Mouse (Mus musculus) mouse embryonic stem cell (cell line): Measurements from ENCODE around the gene Fgfbp1.

Experiments used
- in situ Hi-C, 2 experiments: fragments of 300-500 bp; cut with MboI; formaldehyde crosslinking; loops; 1 replicate in 1 of 2; 3 replicates in 1 of 2; pipeline ENCODE4 v1.14.3; 2019 to 2020; ENCODE audit warnings: low sequenced_read_pairs in 2 of 2, low pct_unique_long_range_greater_than_20kb in 1 of 2, mixed read lengths in 1 of 2; ENCODE audit not compliant: unreplicated experiment in 1 of 2

Gene Fgfbp1

DNA sequence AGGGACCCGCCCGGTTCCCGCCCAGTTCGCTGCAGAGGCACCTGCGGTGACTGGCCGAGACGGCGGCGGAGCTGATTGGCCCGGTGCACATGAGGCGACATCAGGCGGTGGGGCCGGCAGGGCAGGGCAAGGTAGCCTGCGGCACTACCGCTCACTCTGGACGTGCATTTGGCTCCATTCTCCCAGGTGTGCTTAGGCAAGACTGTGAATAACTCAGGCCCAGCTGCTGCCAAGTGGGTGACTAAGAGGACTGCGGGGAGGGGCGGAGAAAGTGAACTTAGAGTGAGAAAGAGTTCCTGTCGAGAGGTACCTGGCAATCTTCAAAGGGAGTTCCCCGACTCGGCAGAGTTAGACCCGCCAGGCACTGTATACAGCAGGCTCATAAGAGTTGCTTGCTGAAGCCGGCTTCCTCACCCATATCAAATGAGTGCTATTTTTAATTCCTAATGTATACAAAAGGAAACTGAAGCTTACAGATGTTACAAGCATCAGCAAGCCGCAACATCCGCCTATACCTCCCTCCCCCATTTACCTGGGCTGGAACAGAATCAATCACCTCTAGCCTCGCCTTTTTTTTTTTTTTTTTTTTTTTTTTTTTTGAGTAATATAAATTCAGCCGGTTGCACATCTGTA, 33.4 kb downstream of the Fgfbp1 start:
- in situ Hi-C loops = no loop called here

DNA sequence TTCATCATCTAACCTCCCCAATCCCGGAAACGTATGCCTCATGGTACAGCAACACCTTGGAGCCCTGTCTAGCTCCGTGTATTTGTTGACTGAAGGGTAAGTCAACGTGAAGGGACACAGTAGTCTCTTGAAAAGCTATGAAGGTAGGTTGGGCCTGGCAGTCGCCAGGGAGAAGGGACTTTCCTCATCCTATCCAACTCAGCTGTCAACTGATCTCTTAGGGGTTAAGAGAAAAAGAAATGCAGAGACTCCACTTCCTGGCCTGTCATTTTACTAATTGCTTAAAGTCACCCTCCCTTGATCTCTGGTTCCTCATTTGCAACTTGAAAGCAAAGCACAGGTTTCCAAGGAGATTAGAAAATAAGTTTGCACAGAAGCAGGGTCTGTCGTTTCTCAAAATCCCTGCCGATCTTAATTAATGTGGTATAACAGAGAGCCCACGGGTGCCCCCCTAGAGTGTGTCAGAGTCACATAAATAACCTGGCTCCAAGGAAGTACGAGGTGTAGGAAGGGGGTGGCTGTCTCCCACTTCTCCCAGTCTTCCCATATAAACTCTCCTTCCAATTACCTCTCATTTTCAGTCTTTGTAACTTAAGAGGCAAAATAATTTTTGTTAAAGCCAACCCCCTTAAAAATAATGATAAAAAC, 34.1 kb downstream of the Fgfbp1 start:
- in situ Hi-C loops = no loop called here

DNA sequence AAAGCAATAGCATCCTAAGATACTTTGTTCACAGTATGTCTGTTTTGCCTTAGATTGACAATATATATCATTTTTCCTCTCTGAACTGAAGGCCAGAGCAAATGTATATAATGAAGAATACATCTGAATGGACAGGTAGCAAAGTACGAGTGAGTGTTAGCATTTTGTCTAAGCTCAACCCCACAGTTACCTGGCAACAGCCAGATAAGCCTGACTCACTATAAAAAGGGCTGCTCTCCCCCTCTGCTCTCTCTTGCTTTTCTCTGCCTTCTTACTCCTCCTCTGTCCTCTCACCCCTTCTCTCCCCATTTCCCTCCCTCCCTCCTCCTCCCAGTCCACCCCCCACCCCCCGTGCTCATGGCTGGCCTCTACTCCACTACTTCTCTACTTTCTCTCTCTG, 48.3 kb downstream of the Fgfbp1 start:
- in situ Hi-C loops = no loop called here
